Mouse (Mus musculus) gastrocnemius, postnatal 36 days (tissue): Measurements from ENCODE around the gene Fgf9. TPM values are rescaled to one million over a fixed set of nuclear protein-coding genes. Genes with fewer than 3 reads are reported as not detected.

Experiments
- DNase-seq, 2 experiments: peaks; one replicate each; pipeline ENCODE4 v3.0.0; 2022
- intact Hi-C: fragments of 180-260 bp; cut with DNase I; formaldehyde crosslinking; loops from one replicate; pipeline ENCODE4 v1.15.1; 2025
- long read RNA-seq, 2 experiments: library from polyadenylated mRNA; stranded (forward); transcript quantifications; one replicate each; pipeline ENCODE4 v2.0.0; 2021
- total RNA-seq, 2 experiments: library from RNA; stranded (reverse); gene quantifications; 2 replicates each; pipeline ENCODE4 v1.2.3; 2021

The Fgf9 gene
- 1 to 10 TPM in 1 of 2 experiments, under 1 TPM in 1; 0.62 to 1.4 TPM for total RNA-seq
- long read RNA-seq, experiment 1 = 0 reads
- long read RNA-seq, experiment 2 = 0 reads

DNA sequence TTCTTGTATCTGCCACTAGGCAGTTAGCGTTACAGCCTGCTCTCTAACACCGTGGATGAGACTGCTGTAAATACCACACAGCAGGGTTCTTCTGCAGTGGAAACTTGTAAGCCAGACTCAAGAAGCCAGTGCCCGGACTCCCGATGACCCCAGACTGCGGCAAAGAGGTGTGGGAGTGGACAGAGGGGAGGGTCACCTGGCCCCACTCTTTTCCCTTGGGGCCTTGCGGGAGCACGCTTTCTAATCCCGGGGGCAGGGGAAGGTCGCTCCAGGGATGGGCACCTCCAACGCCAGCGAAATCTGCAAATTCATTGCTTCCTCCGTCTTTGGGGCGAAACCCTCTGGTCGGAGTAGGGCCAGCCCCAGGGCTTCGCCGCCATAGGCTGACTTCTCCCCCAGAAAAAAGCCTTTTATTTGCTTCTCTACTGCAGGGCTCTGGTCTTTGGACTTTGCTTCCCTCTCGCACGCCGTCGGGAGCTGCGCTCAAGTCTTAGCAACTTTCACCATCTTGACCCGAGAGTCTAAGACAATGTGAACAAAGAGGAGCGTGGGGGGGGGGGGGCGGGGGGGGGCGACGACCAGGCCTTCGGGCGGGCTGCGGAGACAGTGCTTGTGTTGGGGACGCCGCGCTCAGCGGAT lies at the start of gene Fgf9:
Gene Fgf9 (plus strand): TSS at position 67 of the 639 bp plus-strand sequence.
- intact Hi-C loops = no loop called here
- no peak for DNase-seq

DNA sequence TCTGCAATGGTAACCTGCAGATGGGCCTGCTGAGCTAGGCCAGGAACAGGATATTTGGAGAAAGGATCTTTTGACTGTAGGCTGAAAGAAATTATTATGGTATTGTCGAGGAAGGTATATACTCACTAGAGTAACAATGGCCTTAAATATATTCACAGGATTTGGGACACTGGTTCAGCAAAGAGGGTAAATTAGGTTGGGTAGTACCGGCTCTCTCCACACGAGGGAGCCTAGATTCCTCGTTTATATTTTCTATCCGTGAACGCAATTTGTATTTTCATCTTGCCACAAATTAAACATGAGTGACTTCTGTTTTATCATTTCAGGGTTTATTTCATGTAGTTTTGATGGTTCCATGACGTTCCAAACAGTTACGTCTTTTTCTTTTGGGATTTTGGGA lies 35.8 kb upstream of the Fgf9 start:
- intact Hi-C loops = loop anchor here (5.0 kb wide), 1 partner anchor 668 kb away; no protein-coding TSS in a partner anchor
- peak; percentile 17 to 19 for DNase-seq

DNA sequence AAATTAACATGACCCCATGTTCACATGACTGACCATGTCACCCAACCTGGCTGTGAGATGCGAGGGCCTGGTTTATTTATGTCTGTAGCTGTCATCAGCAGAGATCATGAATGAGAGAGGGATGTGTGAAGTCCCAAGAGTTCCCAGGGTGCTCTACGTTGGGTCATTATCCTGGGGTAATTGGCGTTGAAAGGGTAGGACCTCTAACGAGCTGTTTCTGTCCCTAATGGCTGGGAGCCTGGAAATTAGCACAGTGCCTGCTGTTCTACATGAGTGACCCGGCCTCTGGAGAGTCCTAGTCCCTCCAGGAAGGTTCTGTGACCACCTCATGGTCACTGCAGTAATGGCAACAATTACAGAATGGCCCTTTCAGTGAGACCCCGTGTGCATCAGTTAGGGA lies 34.2 kb upstream of the Fgf9 start:
- intact Hi-C loops = loop anchor here (5.0 kb wide), 1 partner anchor 1081 kb away; no protein-coding TSS in a partner anchor
- no peak for DNase-seq

- DNase-seq = no peak
- intact Hi-C loops = no loop called here
Observed at GRCm38 (mm10) chr14:58046639-58047284, 23.6 kb upstream of the Fgf9 start.

GRCm38 (mm10) chr14:58050691-58051090 lies 19.7 kb upstream of the Fgf9 start:
- DNase-seq = no peak
- intact Hi-C loops = no loop called here

DNA sequence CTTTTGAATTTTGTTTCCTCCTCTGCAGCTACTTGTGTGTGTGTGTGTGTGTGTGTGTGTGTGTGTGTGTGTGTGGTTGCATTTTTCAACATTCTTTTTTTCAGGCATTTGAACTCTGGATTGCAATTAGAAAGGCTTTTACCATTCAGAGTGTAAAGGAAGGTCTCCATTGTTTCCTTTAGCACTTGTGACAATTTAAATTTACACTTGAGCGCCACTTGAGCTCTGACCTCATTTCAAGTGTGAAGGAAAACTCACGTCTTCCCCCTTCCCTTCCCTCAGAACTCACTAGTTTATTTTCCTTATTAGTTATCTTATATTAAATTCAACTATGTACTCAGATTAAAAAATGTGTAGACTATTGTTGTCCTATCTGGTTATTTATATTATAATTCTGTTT lies 2.8 kb upstream of the Fgf9 start:
- intact Hi-C loops = no loop called here
- no peak for DNase-seq

GRCm38 (mm10) chr14:58068641-58069040 lies 1.7 kb upstream of the Fgf9 start:
- no peak for DNase-seq
- intact Hi-C loops = no loop called here

DNA sequence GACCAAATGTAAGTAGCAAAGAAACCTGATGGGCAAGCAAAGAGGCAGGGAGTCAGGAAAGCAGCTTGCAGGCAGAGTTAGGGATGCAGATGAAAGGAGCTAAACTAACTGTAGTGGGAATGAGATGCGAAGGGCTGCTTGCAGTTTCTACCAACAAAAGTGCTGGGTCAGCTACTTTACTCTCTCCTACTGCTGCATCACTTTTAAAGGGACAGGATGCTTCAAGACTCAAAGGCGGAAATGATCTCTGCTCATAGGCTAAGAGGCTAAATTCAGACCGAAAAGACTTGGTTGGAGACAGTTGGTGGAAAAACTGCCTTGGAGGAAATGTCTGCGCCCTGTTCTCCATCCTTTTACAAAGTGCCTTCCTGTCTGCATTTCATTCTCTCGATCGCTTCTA lies 420 bp upstream of the Fgf9 start:
- intact Hi-C loops = no loop called here

DNA sequence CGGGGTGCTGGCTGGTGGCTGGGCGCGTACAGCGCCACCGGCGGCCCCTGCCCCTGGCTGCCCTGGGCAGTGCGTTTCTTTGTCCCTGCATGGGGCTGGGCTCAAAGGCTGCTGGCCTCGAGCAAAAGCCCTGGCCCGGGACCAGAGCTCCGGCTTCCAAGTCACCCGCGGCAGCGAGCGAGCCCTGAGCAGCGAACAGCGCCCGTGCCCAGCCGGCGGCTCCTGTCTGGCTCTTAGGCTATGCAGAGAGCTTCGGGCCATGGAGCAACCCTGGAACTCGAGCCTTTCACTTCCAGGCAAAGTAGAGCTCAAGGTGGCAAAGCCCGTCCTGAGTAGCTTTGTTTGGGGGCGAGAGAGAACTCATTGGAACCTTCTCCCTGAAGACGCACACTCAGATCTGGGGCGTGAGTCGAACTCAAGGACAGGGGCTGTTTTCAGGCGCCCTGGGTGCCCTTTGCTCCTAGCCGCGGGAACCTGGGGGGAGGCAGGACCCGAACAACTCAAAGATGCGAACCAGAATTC lies 834 bp downstream of the Fgf9 start:
- intact Hi-C loops = no loop called here
- peak; percentile 24 to 51 for DNase-seq

More for the DNA sequence above, 420 bp upstream of the Fgf9 start:
- DNase-seq = no peak

DNA sequence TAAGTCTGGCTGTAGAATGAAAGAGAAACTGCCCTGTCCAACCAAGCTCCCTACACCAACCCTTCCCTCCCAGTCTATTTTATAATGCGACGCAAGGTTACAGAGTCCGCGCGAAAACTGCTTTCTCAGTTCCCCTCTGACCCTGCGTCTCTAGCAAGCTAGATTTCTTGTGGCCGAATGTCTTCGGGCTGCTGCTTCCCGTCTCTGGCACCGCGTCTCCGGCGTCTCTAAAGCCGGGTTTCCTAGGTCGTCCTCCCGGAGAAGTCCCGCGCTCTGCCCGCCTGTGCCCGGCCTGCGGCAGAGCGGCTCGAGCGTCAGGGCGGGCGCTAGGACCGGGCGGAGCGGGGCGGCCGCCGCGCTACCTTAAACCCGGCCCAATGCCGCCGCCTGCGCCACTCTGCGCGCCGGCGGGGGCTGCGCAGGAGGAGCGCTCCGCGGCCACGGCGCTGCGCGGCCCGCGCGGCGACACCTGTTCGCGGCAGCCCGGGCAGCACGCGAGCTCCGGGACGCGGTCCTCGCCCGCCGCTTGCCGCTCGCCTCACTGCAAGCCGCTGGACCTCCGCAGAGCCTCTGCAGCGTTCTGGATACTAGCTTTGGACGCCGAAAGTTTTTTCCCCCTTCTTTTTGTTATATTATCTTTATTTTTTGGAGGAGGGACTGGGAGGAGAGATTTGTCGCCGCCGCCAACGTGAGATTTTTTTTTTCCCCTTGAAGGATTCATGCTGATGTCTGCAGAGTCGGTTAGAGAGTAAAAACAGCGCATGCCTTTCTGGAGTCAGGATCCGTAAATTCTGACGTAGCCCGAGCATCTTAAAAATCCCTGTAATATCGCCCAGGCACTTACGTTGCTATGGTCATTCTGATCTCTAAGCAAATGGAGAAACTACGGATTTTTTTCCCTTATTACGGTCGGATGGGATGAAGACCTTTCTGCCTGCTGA lies 1.8 kb downstream of the Fgf9 start:
- intact Hi-C loops = no loop called here
- peak; percentile 37 to 56 for DNase-seq

DNA sequence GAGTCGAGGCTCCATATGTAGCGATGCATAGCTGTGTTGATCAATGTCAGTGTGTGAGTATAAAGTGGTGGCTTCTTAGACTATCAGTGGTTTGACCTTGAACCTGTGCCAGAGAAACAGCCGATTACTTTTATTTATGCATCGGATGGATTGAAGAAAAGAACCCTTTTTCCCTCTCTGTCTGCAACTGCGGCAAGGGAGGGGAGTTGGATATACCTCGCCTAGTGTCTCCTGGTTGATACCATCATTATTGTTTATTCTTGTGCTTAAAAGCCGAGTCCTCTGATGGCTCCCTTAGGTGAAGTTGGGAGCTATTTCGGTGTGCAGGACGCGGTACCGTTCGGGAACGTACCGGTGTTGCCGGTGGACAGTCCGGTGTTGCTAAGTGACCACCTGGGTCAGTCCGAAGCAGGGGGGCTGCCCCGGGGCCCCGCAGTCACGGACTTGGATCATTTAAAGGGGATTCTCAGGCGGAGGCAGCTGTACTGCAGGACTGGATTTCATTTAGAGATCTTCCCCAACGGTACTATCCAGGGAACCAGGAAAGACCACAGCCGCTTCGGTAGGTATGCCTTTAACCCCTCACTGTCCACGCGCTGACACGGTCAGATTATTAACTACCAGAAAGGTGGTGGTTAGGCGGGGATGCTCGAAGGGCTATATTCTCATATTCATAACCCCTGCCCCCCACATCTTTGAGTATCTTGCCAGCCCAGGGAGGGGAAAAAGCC lies 2.6 kb downstream of the Fgf9 start:
- intact Hi-C loops = no loop called here
- peak in 1 of 2 experiments; percentile 20 for DNase-seq

- DNase-seq = peak in 1 of 2 experiments; percentile 20
- intact Hi-C loops = no loop called here
Observed at GRCm38 (mm10) chr14:58073936-58074335, 3.6 kb downstream of the Fgf9 start.

DNA sequence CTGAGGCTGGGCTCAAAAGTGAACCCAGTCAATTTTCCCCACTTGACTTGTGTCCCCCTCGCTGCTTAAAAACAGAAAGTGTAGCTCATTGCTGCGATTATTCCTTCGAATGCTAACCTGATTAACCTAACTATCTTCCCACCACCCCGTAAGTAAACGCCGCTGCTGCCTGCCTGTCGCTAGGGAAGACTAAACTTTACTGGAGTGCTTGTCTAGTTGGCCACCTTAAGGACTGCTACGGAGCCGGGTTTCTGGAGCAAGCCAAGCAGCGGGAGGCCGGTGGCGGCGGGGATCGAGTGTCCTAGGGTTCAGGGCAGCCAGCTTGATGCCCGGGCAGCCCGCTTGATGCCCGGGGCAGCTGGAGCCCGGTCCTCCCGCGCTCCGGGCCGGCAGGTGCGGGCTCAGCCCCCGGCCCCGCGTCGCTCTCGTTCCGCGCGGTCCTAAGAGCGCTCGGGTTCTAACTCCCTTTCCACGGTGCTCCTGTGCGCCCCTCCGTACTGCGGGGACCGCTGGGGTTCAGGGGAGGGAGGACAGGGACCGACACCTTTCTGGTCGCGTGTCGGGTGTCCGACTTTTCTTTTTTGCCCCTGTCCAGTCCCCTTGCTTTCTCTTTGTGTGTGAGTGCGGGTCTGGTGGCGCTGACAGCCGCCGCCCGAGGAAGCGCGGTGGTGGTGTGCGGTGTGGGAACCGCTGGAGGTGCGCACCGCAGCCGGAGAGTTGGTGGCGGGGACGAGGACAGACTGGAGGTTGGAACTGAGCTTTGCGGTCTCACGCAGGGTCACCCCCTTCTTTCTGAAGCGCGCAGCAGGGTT lies 4.5 kb downstream of the Fgf9 start:
- peak; percentile 8 to 23 for DNase-seq
- intact Hi-C loops = no loop called here

GRCm38 (mm10) chr14:58075433-58076029 lies 5.2 kb downstream of the Fgf9 start:
- DNase-seq = no peak
- intact Hi-C loops = no loop called here

DNA sequence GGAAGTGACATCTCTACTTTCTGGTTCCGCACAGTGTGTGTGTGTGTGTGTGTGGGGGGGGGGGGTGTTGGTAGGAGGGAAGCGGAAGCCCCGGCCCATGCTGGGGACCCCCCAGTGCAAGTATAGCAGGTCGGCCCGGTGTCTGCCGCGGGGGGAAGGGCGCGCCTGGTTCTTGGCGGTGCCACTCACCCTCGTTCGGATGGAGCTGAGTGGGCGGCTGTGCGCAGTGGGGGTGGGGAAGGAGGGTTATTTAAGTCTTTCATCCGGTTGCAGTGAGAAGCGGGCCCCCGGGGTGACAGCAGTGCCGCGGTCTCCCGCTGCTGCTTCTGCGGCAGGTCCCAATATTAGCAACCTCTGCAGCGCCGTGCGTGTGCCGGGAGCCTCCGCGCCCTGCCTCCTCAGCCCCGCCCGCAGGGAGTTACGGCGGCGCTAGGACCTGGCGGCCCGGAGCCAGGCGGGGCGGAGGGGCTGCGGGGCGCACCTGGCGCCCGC lies 5.7 kb downstream of the Fgf9 start:
- intact Hi-C loops = no loop called here
- DNase-seq = no peak

- intact Hi-C loops = no loop called here
- DNase-seq = no peak
Observed at GRCm38 (mm10) chr14:58076726-58077255, 6.4 kb downstream of the Fgf9 start.

DNA sequence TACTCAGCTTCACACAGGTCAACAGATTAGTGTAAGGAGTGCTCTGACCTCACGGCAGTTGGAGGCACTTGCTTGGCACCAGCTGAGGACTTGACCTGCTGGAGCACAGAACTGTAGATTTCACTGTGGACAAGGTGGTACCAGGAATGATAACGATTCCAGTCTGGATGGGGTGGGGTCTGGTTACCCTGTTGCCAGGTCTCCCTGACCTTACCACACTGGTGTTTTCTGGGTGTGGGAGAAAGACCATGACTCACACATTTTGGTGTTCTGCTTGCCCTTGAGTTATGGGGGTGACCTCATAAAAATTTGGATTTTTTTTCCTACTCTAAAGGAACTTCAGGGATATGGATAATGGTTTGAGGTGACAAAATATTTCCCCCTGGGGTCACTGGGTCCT lies 9.1 kb downstream of the Fgf9 start:
- DNase-seq = no peak
- intact Hi-C loops = no loop called here

GRCm38 (mm10) chr14:58081955-58082354 lies 11.6 kb downstream of the Fgf9 start:
- no peak for DNase-seq
- intact Hi-C loops = no loop called here
